Mouse (Mus musculus): ENCODE measurements around the gene Dnajc8. TPM values are rescaled to one million over a fixed set of nuclear protein-coding genes. Genes with fewer than 3 reads are reported as not detected.

Gene Dnajc8
- total RNA-seq, 2 experiments from 2014 or later = 84.5 to 88.5 TPM

Other genes with a start within 250 kb of the Dnajc8 start
- gene Rab42, start 232.2 kb upstream of the Dnajc8 start, total RNA-seq (2021) = 1 to 10 TPM; 1.7 TPM
- gene Trnau1ap, start 206.0 kb upstream of the Dnajc8 start, total RNA-seq (2021) = 10 to 100 TPM; 19.6 to 23.2 TPM
- gene Rcc1, start 181.9 kb upstream of the Dnajc8 start, total RNA-seq (2021) = 10 to 100 TPM; 11.1 to 13.1 TPM
- gene Phactr4, start 113.1 kb upstream of the Dnajc8 start, total RNA-seq (2021) = 10 to 100 TPM in 1 of 2 experiments, 1 to 10 TPM in 1; 9.5 to 10.7 TPM
- 1 to 10 TPM; 9.2 to 9.4 TPM for gene Med18, start 71.6 kb upstream of the Dnajc8 start, total RNA-seq (2021)
- 10 to 100 TPM; 13.2 to 13.3 TPM for gene Sesn2, start 25.0 kb upstream of the Dnajc8 start, total RNA-seq (2021)
- 100 to 1,000 TPM; 461 to 496 TPM for gene Atpif1, start 1.9 kb upstream of the Dnajc8 start, total RNA-seq (2021)
- 1 to 10 TPM; 1.4 to 1.9 TPM for gene Ptafr, start 28.5 kb downstream of the Dnajc8 start, total RNA-seq (2021)
- 10 to 100 TPM; 23.6 to 25.4 TPM for gene Eya3, start 103.4 kb downstream of the Dnajc8 start, total RNA-seq (2021)
- 1 to 10 TPM; 2.2 to 3.5 TPM for gene Xkr8, start 197.0 kb downstream of the Dnajc8 start, total RNA-seq (2021)
- 1 to 10 TPM; 2.8 to 3.0 TPM for gene Smpdl3b, start 221.7 kb downstream of the Dnajc8 start, total RNA-seq (2021)
- gene Rpa2, start 232.8 kb downstream of the Dnajc8 start, total RNA-seq (2021) = 10 to 100 TPM; 12.0 to 15.2 TPM